Mouse (Mus musculus) heart, embryonic 14.5 days (tissue): ENCODE measurements around the gene B3gnt7. TPM values are rescaled to one million over a fixed set of nuclear protein-coding genes. Genes with fewer than 3 reads are reported as not detected.

Experiments
- ATAC-seq: fragments of 200-750 bp; cut with Nextera tagmentation; 2 replicates; pipeline ENCODE4 v1.8.0; 2017; ENCODE audit warnings: low read depth, moderate TSS enrichment; ENCODE audit not compliant: insufficient number of reproducible peaks, insufficient read depth, low FRiP score
- H3K27ac ChIP-seq, 2 experiments: fragments of 200-500 bp in 1 of 2; fragments of 300-500 bp in 1 of 2; sonication (generic) in 1 of 2; replicated peaks in 1 of 2; 2 replicates each; pipeline ENCODE4 v1.5.1; 2012 to 2014; ENCODE audit warnings: low read depth in 2 of 2, low read length in 2 of 2, control low read depth in 1 of 2, mild to moderate bottlenecking in 1 of 2, mixed read lengths in 1 of 2; ENCODE audit not compliant: control insufficient read depth in 1 of 2, insufficient read depth in 1 of 2
- H3K27me3 ChIP-seq: fragments of 300-500 bp; sonication (generic); 2 replicates; pipeline ENCODE4 v1.6.1; 2014; ENCODE audit warnings: mild to moderate bottlenecking, low read length, control low read depth; ENCODE audit not compliant: control insufficient read depth, insufficient read depth
- H3K36me3 ChIP-seq: fragments of 300-500 bp; sonication (generic); 2 replicates; pipeline ENCODE4 v1.6.1; 2014; ENCODE audit warnings: mild to moderate bottlenecking, control low read depth, low read length, mixed read lengths; ENCODE audit not compliant: control insufficient read depth, insufficient read depth
- H3K4me1 ChIP-seq, 2 experiments: fragments of 200-500 bp in 1 of 2; fragments of 300-500 bp in 1 of 2; sonication (generic) in 1 of 2; 2 replicates each; pipeline ENCODE4 v1.6.1; 2012 to 2014; ENCODE audit warnings: low read length in 2 of 2, control low read depth in 1 of 2, mixed read lengths in 1 of 2; ENCODE audit not compliant: control insufficient read depth in 2 of 2, insufficient read depth in 2 of 2
- H3K4me2 ChIP-seq: fragments of 300-500 bp; sonication (generic); 2 replicates; pipeline ENCODE4 v1.6.1; 2014; ENCODE audit warnings: mild to moderate bottlenecking, low read length
- H3K4me3 ChIP-seq, 2 experiments: fragments of 200-500 bp in 1 of 2; fragments of 300-500 bp in 1 of 2; sonication (generic) in 1 of 2; 2 replicates each; pipeline ENCODE4 v1.5.1; 2012 to 2014; ENCODE audit warnings: low read length in 2 of 2, mild to moderate bottlenecking in 2 of 2, control low read depth in 1 of 2, low read depth in 1 of 2, moderate library complexity in 1 of 2; ENCODE audit not compliant: control insufficient read depth in 1 of 2, insufficient read depth in 1 of 2
- H3K9ac ChIP-seq: fragments of 300-500 bp; sonication (generic); 2 replicates; pipeline ENCODE4 v1.6.1; 2014; ENCODE audit warnings: mild to moderate bottlenecking, low read length
- H3K9me3 ChIP-seq: fragments of 300-500 bp; sonication (generic); 2 replicates; pipeline ENCODE4 v1.6.1; 2016; ENCODE audit warnings: low read length, control low read depth; ENCODE audit not compliant: control insufficient read depth
- WGBS: fragments of 180-500 bp; shearing (Covaris S2); extraction: QIAGEN DNeasy Blood & Tissue Kit; methylation state at CpG from one replicate; pipeline ENCODE4 v1.1.7; 2014; 5-methylcytosine and 5-hydroxymethylcytosine counted together
- polyA plus RNA-seq: library from polyadenylated mRNA; unstranded; fragments of >200 nt; fragmentation: Nextera tagmentation; extraction: Ambion mirVana; gene quantifications from 2 replicates; pipeline ENCODE4 v1.2.1, GENCODE M21; 2014

The B3gnt7 gene
- polyA plus RNA-seq, 1 experiment from 2014 or later: 3.5 TPM

GRCm38 (mm10) chr1:86287473-86287872 lies 15.2 kb upstream of the B3gnt7 start:
- no peak overlapping the region for H3K4me2 ChIP-seq
- H3K27me3 ChIP-seq: no peaks in the 10 kb centered on the region
- ATAC-seq: no peak
- no peak overlapping the region for H3K4me3 ChIP-seq
- no peaks in the 10 kb centered on the region for H3K4me1 ChIP-seq
- no peak overlapping the region for H3K27ac ChIP-seq
- WGBS: 79% methylated on average over 4 of the region's 4 CpGs
- H3K9ac ChIP-seq: no peak overlapping the region
- H3K36me3 ChIP-seq: no peaks in the 10 kb centered on the region
- no peaks in the 10 kb centered on the region for H3K9me3 ChIP-seq

GRCm38 (mm10) chr1:86290452-86290851 lies 12.2 kb upstream of the B3gnt7 start:
- no peak overlapping the region for H3K27ac ChIP-seq
- 58% methylated on average over 3 of the region's 3 CpGs for WGBS
- no peak for ATAC-seq
- no peak overlapping the region for H3K9ac ChIP-seq
- H3K4me2 ChIP-seq: no peak overlapping the region
- H3K4me1 ChIP-seq: peaks cover 0 to 4% of the 10 kb centered on the region in 2 experiments; a peak in 2 of 4 replicates
- H3K9me3 ChIP-seq: no peaks in the 10 kb centered on the region
- no peak overlapping the region for H3K4me3 ChIP-seq
- no peaks in the 10 kb centered on the region for H3K27me3 ChIP-seq
- H3K36me3 ChIP-seq: no peaks in the 10 kb centered on the region

- no peak for ATAC-seq
- H3K27me3 ChIP-seq: no peaks in the 10 kb centered on the region
- H3K4me2 ChIP-seq: no peak overlapping the region
- peaks cover 0 to 4% of the 10 kb centered on the region in 2 experiments; a peak in 2 of 4 replicates for H3K4me1 ChIP-seq
- H3K9me3 ChIP-seq: no peaks in the 10 kb centered on the region
- no peak overlapping the region for H3K4me3 ChIP-seq
- no peak overlapping the region for H3K9ac ChIP-seq
- no peak overlapping the region for H3K27ac ChIP-seq
- H3K36me3 ChIP-seq: no peaks in the 10 kb centered on the region
- 83% methylated on average over 3 of the region's 3 CpGs for WGBS
Observed at GRCm38 (mm10) chr1:86293091-86293490, 9.5 kb upstream of the B3gnt7 start.

GRCm38 (mm10) chr1:86293868-86294267 lies 8.8 kb upstream of the B3gnt7 start:
- no peak for ATAC-seq
- 84% methylated on average over 5 of the region's 5 CpGs for WGBS
- no peak overlapping the region for H3K9ac ChIP-seq

GRCm38 (mm10) chr1:86294472-86294871 lies 8.2 kb upstream of the B3gnt7 start:
- no peaks in the 10 kb centered on the region for H3K9me3 ChIP-seq
- no peak for ATAC-seq
- WGBS: 40% methylated on average over 4 of the region's 4 CpGs
- H3K4me1 ChIP-seq: peaks cover 0 to 4% of the 10 kb centered on the region in 2 experiments; a peak in 2 of 4 replicates
- H3K9ac ChIP-seq: no peak overlapping the region
- H3K27me3 ChIP-seq: no peaks in the 10 kb centered on the region
- no peak overlapping the region for H3K4me2 ChIP-seq
- H3K4me3 ChIP-seq: no peak overlapping the region
- H3K36me3 ChIP-seq: no peaks in the 10 kb centered on the region
- no peak overlapping the region for H3K27ac ChIP-seq

More at GRCm38 (mm10) chr1:86293868-86294267, 8.8 kb upstream of the B3gnt7 start:
- Histone ChIP-seq H3K4me3 (no peak overlapping the region), H3K36me3 (no peaks in the 10 kb centered on the region), H3K4me1 (peaks cover 0 to 4% of the 10 kb centered on the region in 2 experiments; a peak in 2 of 4 replicates), H3K27ac (no peak overlapping the region), H3K9me3 (no peaks in the 10 kb centered on the region), H3K27me3 (no peaks in the 10 kb centered on the region), H3K4me2 (no peak overlapping the region)

- Histone ChIP-seq H3K27me3 (peaks cover 40% of the 10 kb centered on the region), H3K4me2 (no peak overlapping the region), H3K9ac (no peak overlapping the region), H3K36me3 (no peaks in the 10 kb centered on the region), H3K27ac (no peak overlapping the region), H3K4me3 (no peak overlapping the region), H3K9me3 (no peaks in the 10 kb centered on the region), H3K4me1 (peaks cover 7 to 9% of the 10 kb centered on the region in 2 experiments; a peak in 3 of 4 replicates)
- ATAC-seq: no peak
- WGBS: 33% methylated on average over 2 of the region's 2 CpGs
Observed at GRCm38 (mm10) chr1:86300093-86300492, 2.5 kb upstream of the B3gnt7 start.

- H3K4me1 ChIP-seq: peaks cover 7 to 9% of the 10 kb centered on the region in 2 experiments; a peak in 3 of 4 replicates
- 58% methylated on average over 7 of the region's 7 CpGs for WGBS
- ATAC-seq: no peak
- no peak overlapping the region for H3K4me3 ChIP-seq
- H3K9me3 ChIP-seq: no peaks in the 10 kb centered on the region
- no peaks in the 10 kb centered on the region for H3K36me3 ChIP-seq
- no peak overlapping the region for H3K27ac ChIP-seq
- H3K9ac ChIP-seq: no peak overlapping the region
- H3K27me3 ChIP-seq: peaks cover 46% of the 10 kb centered on the region
- no peak overlapping the region for H3K4me2 ChIP-seq
Observed at GRCm38 (mm10) chr1:86300731-86301130, 1.9 kb upstream of the B3gnt7 start.
